ENCODE assay signal across 7 mouse cellular contexts in genomic region chr2:144593951-144594651, GRCm38 (mm10). TPM values are rescaled to one million over a fixed set of nuclear protein-coding genes. Genes with fewer than 3 reads are reported as not detected.
DNase-seq lines count a peak whose midpoint lies in the region; ATAC-seq lines count a peak whose summit lies in the region.

Smim26 (plus strand) TSS chr2:144594054.

- DNase-seq in adrenal gland, adult (ENCODE audit: inconsistent age in 2 of 2, low spot score in 1 of 2) = peak; percentile 81 to 95
- peak; percentile 94 for DNase-seq in embryo, embryonic 10 days (ENCODE audit: low spot score)
- DNase-seq in gastrocnemius, postnatal 10 days = peak; percentile 67
- peak; percentile 80 to 83 for DNase-seq in left cerebral cortex, postnatal 10 days (ENCODE audit: extremely low spot score in 1 of 2, low spot score in 2 of 2)
- DNase-seq in right cerebral cortex, postnatal 25 days = peak; percentile 82

- intact Hi-C loops in left cerebral cortex, postnatal 10 days (cut with DNase I) = no loop called here

- ATAC-seq in inflammation-experienced regulatory T-cells, adult 6 months = peak; percentile 100
- peak; percentile 99 for ATAC-seq in megakaryocyte-erythroid progenitor cell, adult 5-6 weeks (replicated peaks; ENCODE audit: low FRiP score, low TSS enrichment, poor library complexity, severe bottlenecking)

RNA-seq across cellular contexts. Expression of gene Smim26, which starts in this region (rescaled TPM):
- 10 to 100 TPM; 45.4 to 49.9 TPM for total RNA-seq in gastrocnemius, postnatal 10 days (2021)
- 10 to 100 TPM; 23.4 to 29.0 (median 24.8) TPM for polyA plus RNA-seq in inflammation-experienced regulatory T-cells, adult 6 months (2017; shearing (Covaris generic))
- 10 to 100 TPM; 41.9 to 51.2 TPM for total RNA-seq in left cerebral cortex, postnatal 10 days (2021)
- total RNA-seq in megakaryocyte-erythroid progenitor cell, adult 5-6 weeks (2014; fragmentation: Nextera tagmentation) = 37.5 and 51.5 TPM in 2 replicates
- 7.7 and 31.1 TPM in 2 replicates for total RNA-seq in megakaryocyte-erythroid progenitor cell, adult 5-6 weeks (2017)

Comparison
In these comparisons a context has a peak if more than half of its experiments do, and no peak if none do; other contexts are left out.
1. Peak in every context shown above with its lines: DNase-seq and ATAC-seq.